Mouse (Mus musculus) heart, embryonic 14.5 days (tissue): ENCODE measurements at regions not wholly inside any gene's neighbourhood (a gene's known extent, or its start where the extent isn't known, plus 50 kb on each side); places are given as distances from the start of the nearest gene placed in this dataset.

Experiments
- ATAC-seq: fragments of 200-750 bp; cut with Nextera tagmentation; 2 replicates; pipeline ENCODE4 v1.8.0; 2017; ENCODE audit warnings: low read depth, moderate TSS enrichment; ENCODE audit not compliant: insufficient number of reproducible peaks, insufficient read depth, low FRiP score
- H3K27ac ChIP-seq, 2 experiments: fragments of 200-500 bp in 1 of 2; fragments of 300-500 bp in 1 of 2; sonication (generic) in 1 of 2; replicated peaks in 1 of 2; 2 replicates each; pipeline ENCODE4 v1.5.1; 2012 to 2014; ENCODE audit warnings: low read depth in 2 of 2, low read length in 2 of 2, control low read depth in 1 of 2, mild to moderate bottlenecking in 1 of 2, mixed read lengths in 1 of 2; ENCODE audit not compliant: control insufficient read depth in 1 of 2, insufficient read depth in 1 of 2
- H3K27me3 ChIP-seq: fragments of 300-500 bp; sonication (generic); 2 replicates; pipeline ENCODE4 v1.6.1; 2014; ENCODE audit warnings: mild to moderate bottlenecking, low read length, control low read depth; ENCODE audit not compliant: control insufficient read depth, insufficient read depth
- H3K36me3 ChIP-seq: fragments of 300-500 bp; sonication (generic); 2 replicates; pipeline ENCODE4 v1.6.1; 2014; ENCODE audit warnings: mild to moderate bottlenecking, control low read depth, low read length, mixed read lengths; ENCODE audit not compliant: control insufficient read depth, insufficient read depth
- H3K4me1 ChIP-seq, 2 experiments: fragments of 200-500 bp in 1 of 2; fragments of 300-500 bp in 1 of 2; sonication (generic) in 1 of 2; 2 replicates each; pipeline ENCODE4 v1.6.1; 2012 to 2014; ENCODE audit warnings: low read length in 2 of 2, control low read depth in 1 of 2, mixed read lengths in 1 of 2; ENCODE audit not compliant: control insufficient read depth in 2 of 2, insufficient read depth in 2 of 2
- H3K4me2 ChIP-seq: fragments of 300-500 bp; sonication (generic); 2 replicates; pipeline ENCODE4 v1.6.1; 2014; ENCODE audit warnings: mild to moderate bottlenecking, low read length
- H3K4me3 ChIP-seq, 2 experiments: fragments of 200-500 bp in 1 of 2; fragments of 300-500 bp in 1 of 2; sonication (generic) in 1 of 2; 2 replicates each; pipeline ENCODE4 v1.5.1; 2012 to 2014; ENCODE audit warnings: low read length in 2 of 2, mild to moderate bottlenecking in 2 of 2, control low read depth in 1 of 2, low read depth in 1 of 2, moderate library complexity in 1 of 2; ENCODE audit not compliant: control insufficient read depth in 1 of 2, insufficient read depth in 1 of 2
- H3K9ac ChIP-seq: fragments of 300-500 bp; sonication (generic); 2 replicates; pipeline ENCODE4 v1.6.1; 2014; ENCODE audit warnings: mild to moderate bottlenecking, low read length
- H3K9me3 ChIP-seq: fragments of 300-500 bp; sonication (generic); 2 replicates; pipeline ENCODE4 v1.6.1; 2016; ENCODE audit warnings: low read length, control low read depth; ENCODE audit not compliant: control insufficient read depth
- WGBS: fragments of 180-500 bp; shearing (Covaris S2); extraction: QIAGEN DNeasy Blood & Tissue Kit; methylation state at CpG from one replicate; pipeline ENCODE4 v1.1.7; 2014; 5-methylcytosine and 5-hydroxymethylcytosine counted together

- Histone ChIP-seq H3K27me3 (peaks cover 80% of the 10 kb centered on the region), H3K9ac (no peak overlapping the region), H3K36me3 (no peaks in the 10 kb centered on the region), H3K27ac (no peak overlapping the region), H3K4me3 (no peak overlapping the region), H3K4me2 (no peak overlapping the region), H3K4me1 (no peaks in the 10 kb centered on the region; a peak in 2 of 4 replicates), H3K9me3 (0 out of 2 replicates have a peak, but pooled peaks cover 4% of the 10 kb centered on the region)
- no peak for ATAC-seq
- WGBS = 72% methylated on average over 8 of the region's 8 CpGs
These were observed 87.8 kb upstream of the Tle3 start for GRCm38 (mm10) chr9:61284201-61285021.

GRCm38 (mm10) chr9:61286561-61286960 lies 85.6 kb upstream of the Tle3 start:
- no peak overlapping the region for H3K9ac ChIP-seq
- 81% methylated on average over 4 of the region's 4 CpGs for WGBS
- H3K4me1 ChIP-seq = peaks cover 0 to 2% of the 10 kb centered on the region in 2 experiments; a peak in 1 of 4 replicates
- ATAC-seq = no peak
- H3K9me3 ChIP-seq = 0 out of 2 replicates have a peak, but pooled peaks cover 4% of the 10 kb centered on the region
- H3K4me2 ChIP-seq = no peak overlapping the region
- no peak overlapping the region for H3K4me3 ChIP-seq
- H3K36me3 ChIP-seq = no peaks in the 10 kb centered on the region
- H3K27ac ChIP-seq = no peak overlapping the region
- H3K27me3 ChIP-seq = peaks cover 77% of the 10 kb centered on the region

DNA sequence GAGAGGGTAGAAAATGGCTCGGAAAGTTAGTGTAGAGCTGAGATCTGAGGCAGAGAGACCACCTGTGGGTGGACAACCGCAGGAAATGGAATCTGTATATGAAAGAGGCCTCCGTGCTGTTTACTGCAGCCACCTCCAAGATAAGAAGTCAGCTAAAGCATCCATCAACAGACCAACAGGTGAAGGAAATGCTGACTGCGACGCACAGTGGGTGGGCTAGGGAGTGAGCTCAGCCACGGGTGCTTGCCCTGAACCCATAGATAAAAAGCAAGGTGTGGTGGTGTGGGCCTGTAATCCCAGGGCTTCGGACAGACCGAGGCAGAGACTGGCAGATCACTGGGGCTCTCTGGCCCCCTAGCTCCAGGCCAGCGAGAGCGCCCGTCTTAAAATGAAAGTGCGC lies 83.0 kb upstream of the Tle3 start:
- peaks cover 0 to 2% of the 10 kb centered on the region in 2 experiments; a peak in 1 of 4 replicates for H3K4me1 ChIP-seq
- no peak overlapping the region for H3K9ac ChIP-seq
- H3K9me3 ChIP-seq = 0 out of 2 replicates have a peak, but pooled peaks cover 4% of the 10 kb centered on the region
- H3K4me2 ChIP-seq = no peak overlapping the region
- peaks cover 75% of the 10 kb centered on the region for H3K27me3 ChIP-seq
- H3K36me3 ChIP-seq = no peaks in the 10 kb centered on the region
- H3K4me3 ChIP-seq = no peak overlapping the region
- WGBS = 50% methylated on average over 12 of the region's 12 CpGs
- H3K27ac ChIP-seq = no peak overlapping the region
- ATAC-seq = no peak

- WGBS = 57% methylated on average over 6 of the region's 6 CpGs
- H3K27me3 ChIP-seq = peaks cover 75% of the 10 kb centered on the region
- ATAC-seq = no peak
These were observed 82.5 kb upstream of the Tle3 start for GRCm38 (mm10) chr9:61289713-61290112.

GRCm38 (mm10) chr9:61291646-61292045 lies 80.5 kb upstream of the Tle3 start:
- H3K9me3 ChIP-seq = 0 out of 2 replicates have a peak, but pooled peaks cover 4% of the 10 kb centered on the region
- ATAC-seq = no peak
- WGBS = 76% methylated on average over 1 of the region's 1 CpGs
- H3K27ac ChIP-seq = no peak overlapping the region
- no peak overlapping the region for H3K4me3 ChIP-seq
- no peak overlapping the region for H3K4me2 ChIP-seq
- H3K36me3 ChIP-seq = no peaks in the 10 kb centered on the region
- H3K27me3 ChIP-seq = peaks cover 82% of the 10 kb centered on the region
- H3K4me1 ChIP-seq = peaks cover 0 to 2% of the 10 kb centered on the region in 2 experiments; a peak in 1 of 4 replicates
- no peak overlapping the region for H3K9ac ChIP-seq

More at GRCm38 (mm10) chr9:61289713-61290112, 82.5 kb upstream of the Tle3 start:
- Histone ChIP-seq H3K4me3 (no peak overlapping the region), H3K27ac (no peak overlapping the region), H3K36me3 (no peaks in the 10 kb centered on the region), H3K9ac (no peak overlapping the region), H3K4me1 (peaks cover 0 to 2% of the 10 kb centered on the region in 2 experiments; a peak in 1 of 4 replicates), H3K4me2 (no peak overlapping the region), H3K9me3 (0 out of 2 replicates have a peak, but pooled peaks cover 4% of the 10 kb centered on the region)

- ATAC-seq = no peak
- no peaks in the 10 kb centered on the region for H3K36me3 ChIP-seq
- no peak overlapping the region for H3K4me3 ChIP-seq
- H3K9me3 ChIP-seq = 0 out of 2 replicates have a peak, but pooled peaks cover 4% of the 10 kb centered on the region
- H3K4me1 ChIP-seq = peaks cover 0 to 2% of the 10 kb centered on the region in 2 experiments; a peak in 1 of 4 replicates
- no peak overlapping the region for H3K27ac ChIP-seq
- no peak overlapping the region for H3K9ac ChIP-seq
- WGBS = 66% methylated on average over 3 of the region's 3 CpGs
- no peak overlapping the region for H3K4me2 ChIP-seq
- H3K27me3 ChIP-seq = peaks cover 88% of the 10 kb centered on the region
These were observed 79.7 kb upstream of the Tle3 start for GRCm38 (mm10) chr9:61292501-61292900.

- peaks cover 92% of the 10 kb centered on the region for H3K27me3 ChIP-seq
- H3K4me3 ChIP-seq = no peak overlapping the region
- no peak overlapping the region for H3K4me2 ChIP-seq
- H3K4me1 ChIP-seq = peaks cover 0 to 2% of the 10 kb centered on the region in 2 experiments; a peak in 1 of 4 replicates
- H3K27ac ChIP-seq = no peak overlapping the region
- H3K9ac ChIP-seq = no peak overlapping the region
- no peak for ATAC-seq
- H3K9me3 ChIP-seq = no peaks in the 10 kb centered on the region
- 44% methylated on average over 11 of the region's 11 CpGs for WGBS
- no peaks in the 10 kb centered on the region for H3K36me3 ChIP-seq
These were observed 78.8 kb upstream of the Tle3 start for GRCm38 (mm10) chr9:61293223-61293985.
